10 mouse cellular contexts compared by ENCODE assay signal in genomic region chr2:150650511-150651074, GRCm38 (mm10). TPM values are rescaled to one million over a fixed set of nuclear protein-coding genes. Genes with fewer than 3 reads are reported as not detected.
DNase-seq lines count a peak whose midpoint lies in the region; ATAC-seq and TF ChIP-seq lines count a peak whose summit lies in the region.
"Had no signal": no experiment of that assay in that cellular context is flagged by ENCODE, and none has a peak within 500 bp of the region (broad histone marks: within the 10 kb centered on the region; RNA-seq: fewer than 3 reads in every experiment).

No protein-coding gene starts in this region.

- H3K4me3 ChIP-seq in forebrain, embryonic 11.5 days (ENCODE audit: low read depth, low read length): no peak overlapping the region
- no peak overlapping the region for H3K4me3 ChIP-seq in forebrain, embryonic 15.5 days
- H3K4me3 ChIP-seq in neural tube, embryonic 15.5 days (replicated peaks): no peak overlapping the region
- no peak overlapping the region for H3K4me3 ChIP-seq in liver, embryonic 16.5 days (ENCODE audit: low read depth, low read length)
- no peak overlapping the region for H3K4me3 ChIP-seq in stomach, postnatal 0 days (ENCODE audit: low read depth, low read length)
- H3K4me3 ChIP-seq: lung, embryonic 15.5 days had no signal

- H3K9me3 ChIP-seq in forebrain, embryonic 11.5 days (ENCODE audit: control insufficient read depth, low read length): no peaks in the 10 kb centered on the region
- H3K9me3 ChIP-seq in forebrain, embryonic 15.5 days: no peaks in the 10 kb centered on the region
- H3K9me3 ChIP-seq in neural tube, embryonic 15.5 days (replicated peaks): no peaks in the 10 kb centered on the region
- H3K9me3 ChIP-seq in liver, embryonic 16.5 days (replicated peaks; ENCODE audit: control insufficient read depth, low read length): no peaks in the 10 kb centered on the region
- H3K9me3 ChIP-seq in stomach, postnatal 0 days (ENCODE audit: control insufficient read depth, low read length): no peaks in the 10 kb centered on the region
- H3K9me3 ChIP-seq: lung, embryonic 15.5 days had no signal

- WGBS in forebrain, embryonic 11.5 days: 18% methylated on average over 7 of the region's 7 CpGs
- WGBS in forebrain, embryonic 15.5 days: 22% methylated on average over 7 of the region's 7 CpGs
- WGBS in neural tube, embryonic 15.5 days: 14% methylated on average over 7 of the region's 7 CpGs
- 59% methylated on average over 7 of the region's 7 CpGs for WGBS in liver, embryonic 16.5 days (ENCODE audit: insufficient replicate concordance)
- WGBS in stomach, postnatal 0 days: 25% methylated on average over 7 of the region's 7 CpGs

- no peak for TF ChIP-seq CTCF in stomach, postnatal 0 days (IDR thresholded peaks at IDR 0.05; ENCODE audit: low read depth)

- no peaks in the 10 kb centered on the region for H3K27me3 ChIP-seq in forebrain, embryonic 11.5 days (ENCODE audit: control insufficient read depth, insufficient read depth, low read length)
- H3K27me3 ChIP-seq in forebrain, embryonic 15.5 days: no peaks in the 10 kb centered on the region
- no peaks in the 10 kb centered on the region for H3K27me3 ChIP-seq in neural tube, embryonic 15.5 days (replicated peaks)
- H3K27me3 ChIP-seq in liver, embryonic 16.5 days (ENCODE audit: control insufficient read depth, insufficient read depth, low read depth, low read length): no peaks in the 10 kb centered on the region
- H3K27me3 ChIP-seq in stomach, postnatal 0 days (ENCODE audit: control insufficient read depth, insufficient read depth, low read length): no peaks in the 10 kb centered on the region
- H3K27me3 ChIP-seq: lung, embryonic 15.5 days had no signal

- no peak overlapping the region for H3K27ac ChIP-seq in forebrain, embryonic 11.5 days (ENCODE audit: low read depth, low read length)
- no peak overlapping the region for H3K27ac ChIP-seq in forebrain, embryonic 15.5 days (replicated peaks)
- no peak overlapping the region for H3K27ac ChIP-seq in neural tube, embryonic 15.5 days (replicated peaks)
- H3K27ac ChIP-seq in liver, embryonic 16.5 days (ENCODE audit: low read length): 0 out of 2 replicates have a peak overlapping the region, but pooled peaks have one; percentile 15
- H3K27ac ChIP-seq in stomach, postnatal 0 days (replicated peaks): 0 out of 2 replicates have a peak overlapping the region, but pooled peaks have one; percentile 30
- H3K27ac ChIP-seq: lung, embryonic 15.5 days had no signal

- peaks cover 11% of the 10 kb centered on the region for H3K4me1 ChIP-seq in forebrain, embryonic 11.5 days (replicated peaks; ENCODE audit: control insufficient read depth, insufficient read depth, low read length)
- peaks cover 39% of the 10 kb centered on the region for H3K4me1 ChIP-seq in forebrain, embryonic 15.5 days
- H3K4me1 ChIP-seq in neural tube, embryonic 15.5 days: peaks cover 35% of the 10 kb centered on the region
- peaks cover 40% of the 10 kb centered on the region for H3K4me1 ChIP-seq in liver, embryonic 16.5 days (ENCODE audit: control insufficient read depth, low read depth, low read length)
- H3K4me1 ChIP-seq in stomach, postnatal 0 days (replicated peaks; ENCODE audit: control insufficient read depth, insufficient read depth): no peaks in the 10 kb centered on the region
- H3K4me1 ChIP-seq: lung, embryonic 15.5 days had no signal

- no peak for TF ChIP-seq EP300 in stomach, postnatal 0 days (optimal IDR thresholded peaks at IDR 0.05)

- no peak overlapping the region for H3K9ac ChIP-seq in forebrain, embryonic 11.5 days (ENCODE audit: low read length)
- H3K9ac ChIP-seq in forebrain, embryonic 15.5 days (replicated peaks): no peak overlapping the region
- no peak overlapping the region for H3K9ac ChIP-seq in neural tube, embryonic 15.5 days (replicated peaks)
- H3K9ac ChIP-seq in liver, embryonic 16.5 days (ENCODE audit: low read depth, low read length): no peak overlapping the region
- H3K9ac ChIP-seq in stomach, postnatal 0 days (ENCODE audit: low read length): no peak overlapping the region
- H3K9ac ChIP-seq: lung, embryonic 15.5 days had no signal

- peak; percentile 51 for DNase-seq in forebrain, embryonic 11.5 days (ENCODE audit: low spot score)
- peak; percentile 59 for DNase-seq in neural tube, embryonic 10.5 days (ENCODE audit: extremely low spot score, low spot score)
- DNase-seq in stomach, postnatal 0 days (ENCODE audit: low spot score): no peak
- no peak for DNase-seq in lung, postnatal 14 days
- no peak for DNase-seq in adrenal gland, postnatal 36 days

- no peak overlapping the region for H3K4me2 ChIP-seq in forebrain, embryonic 11.5 days (ENCODE audit: low read depth, low read length, severe bottlenecking)
- no peak overlapping the region for H3K4me2 ChIP-seq in forebrain, embryonic 15.5 days (replicated peaks)
- no peak overlapping the region for H3K4me2 ChIP-seq in neural tube, embryonic 15.5 days
- no peak overlapping the region for H3K4me2 ChIP-seq in liver, embryonic 16.5 days (ENCODE audit: low read depth, low read length)
- no peak overlapping the region for H3K4me2 ChIP-seq in stomach, postnatal 0 days (replicated peaks; ENCODE audit: low read depth)
- H3K4me2 ChIP-seq: lung, embryonic 15.5 days had no signal

- peak; percentile 42 for ATAC-seq in forebrain, embryonic 11.5 days (replicated peaks; ENCODE audit: low FRiP score)
- ATAC-seq in forebrain, embryonic 15.5 days (replicated peaks): no peak
- ATAC-seq in neural tube, embryonic 15.5 days (ENCODE audit: low FRiP score): no peak
- 0 out of 2 replicates have a peak, but pooled peaks have one; percentile 12 for ATAC-seq in liver, embryonic 16.5 days (ENCODE audit: low read depth)
- ATAC-seq in stomach, postnatal 0 days (ENCODE audit: low FRiP score, low TSS enrichment): peak; percentile 21; the same call in 1 of the 2 replicates

- H3K36me3 ChIP-seq in forebrain, embryonic 11.5 days (ENCODE audit: control insufficient read depth, insufficient read depth, low read length): no peaks in the 10 kb centered on the region
- H3K36me3 ChIP-seq in forebrain, embryonic 15.5 days: no peaks in the 10 kb centered on the region
- H3K36me3 ChIP-seq in neural tube, embryonic 15.5 days: no peaks in the 10 kb centered on the region
- peaks cover 3% of the 10 kb centered on the region; the same call in 1 of the 2 replicates for H3K36me3 ChIP-seq in liver, embryonic 16.5 days (ENCODE audit: control insufficient read depth, insufficient read depth)
- H3K36me3 ChIP-seq in stomach, postnatal 0 days (ENCODE audit: control insufficient read depth, insufficient read depth, low read length): no peaks in the 10 kb centered on the region
- H3K36me3 ChIP-seq: lung, embryonic 15.5 days had no signal

RNA-seq across cellular contexts. Expression of gene Acss1, which starts 17.7 kb away (rescaled TPM):
- 46.6 and 46.8 TPM in 2 replicates for polyA plus RNA-seq in forebrain, embryonic 11.5 days (2014; fragmentation: Nextera tagmentation; extraction: Ambion mirVana)
- polyA plus RNA-seq in forebrain, embryonic 15.5 days (2015; fragmentation: Nextera tagmentation; extraction: Ambion mirVana): 25.9 and 26.3 TPM in 2 replicates
- polyA plus RNA-seq in neural tube, embryonic 15.5 days (2015; fragmentation: Nextera tagmentation; extraction: Ambion mirVana): 12.3 and 13.7 TPM in 2 replicates
- 49.9 and 56.3 TPM in 2 replicates for polyA plus RNA-seq in liver, embryonic 16.5 days (2015; fragmentation: Nextera tagmentation; extraction: Ambion mirVana)
- polyA plus RNA-seq in stomach, postnatal 0 days (2015; fragmentation: Nextera tagmentation; extraction: Ambion mirVana): 28.2 and 35.7 TPM in 2 replicates
- total RNA-seq in adrenal gland, postnatal 36 days (2021): 10 to 100 TPM; 23.2 to 29.1 TPM

RNA-seq across cellular contexts. Expression of gene Vsx1, which starts 38.6 kb away (rescaled TPM):
- polyA plus RNA-seq in forebrain, embryonic 11.5 days (2014; fragmentation: Nextera tagmentation; extraction: Ambion mirVana): 0.08 TPM in 1 of 2 replicates, not detected in the other
- polyA plus RNA-seq in forebrain, embryonic 15.5 days (2015; fragmentation: Nextera tagmentation; extraction: Ambion mirVana): not detected in 2 replicates
- polyA plus RNA-seq in neural tube, embryonic 15.5 days (2015; fragmentation: Nextera tagmentation; extraction: Ambion mirVana): 0.04 and 0.05 TPM in 2 replicates
- polyA plus RNA-seq in liver, embryonic 16.5 days (2015; fragmentation: Nextera tagmentation; extraction: Ambion mirVana): not detected in 2 replicates
- polyA plus RNA-seq in stomach, postnatal 0 days (2015; fragmentation: Nextera tagmentation; extraction: Ambion mirVana): not detected in 2 replicates
- total RNA-seq in adrenal gland, postnatal 36 days (2021): not detected
- total RNA-seq: hematopoietic stem cell, adult 5-6 weeks had no signal
- polyA plus RNA-seq: lung, embryonic 15.5 days had no signal

RNA-seq across cellular contexts. Expression of gene Apmap, which starts 42.2 kb away (rescaled TPM):
- polyA plus RNA-seq in forebrain, embryonic 11.5 days (2014; fragmentation: Nextera tagmentation; extraction: Ambion mirVana): 38.4 and 38.9 TPM in 2 replicates
- 40.9 and 41.0 TPM in 2 replicates for polyA plus RNA-seq in forebrain, embryonic 15.5 days (2015; fragmentation: Nextera tagmentation; extraction: Ambion mirVana)
- polyA plus RNA-seq in neural tube, embryonic 15.5 days (2015; fragmentation: Nextera tagmentation; extraction: Ambion mirVana): 45.4 and 46.1 TPM in 2 replicates
- polyA plus RNA-seq in liver, embryonic 16.5 days (2015; fragmentation: Nextera tagmentation; extraction: Ambion mirVana): 27.2 and 29.2 TPM in 2 replicates
- polyA plus RNA-seq in stomach, postnatal 0 days (2015; fragmentation: Nextera tagmentation; extraction: Ambion mirVana): 30.0 and 30.1 TPM in 2 replicates
- 100 to 1,000 TPM; 117 to 146 TPM for total RNA-seq in adrenal gland, postnatal 36 days (2021)

Comparison
In these comparisons a context has a peak if more than half of its experiments do, and no peak if none do; other contexts are left out.
1. ATAC-seq: peak in forebrain, embryonic 11.5 days (single experiment), liver, embryonic 16.5 days (single experiment) and stomach, postnatal 0 days (single experiment); none in forebrain, embryonic 15.5 days (single experiment) and neural tube, embryonic 15.5 days (single experiment).
2. DNase-seq: peak in forebrain, embryonic 11.5 days (single experiment) and neural tube, embryonic 10.5 days (single experiment); none in stomach, postnatal 0 days (single experiment), lung, postnatal 14 days (single experiment) and adrenal gland, postnatal 36 days (0 of 2).
3. H3K27ac ChIP-seq: peak in liver, embryonic 16.5 days (single experiment) and stomach, postnatal 0 days (single experiment); none in forebrain, embryonic 11.5 days (single experiment), forebrain, embryonic 15.5 days (single experiment) and neural tube, embryonic 15.5 days (single experiment).